Mouse (Mus musculus) limb, embryonic 11.5 days (tissue): ENCODE data around the gene Olfr1246. TPM values are rescaled to one million over a fixed set of nuclear protein-coding genes. Genes with fewer than 3 reads are reported as not detected.
"Not testable (repeated sequence)": the region's sequence is repeated elsewhere in the genome, so short reads cannot be mapped to it uniquely, and the experiment has no call there.

Experiments
- ATAC-seq: fragments of 200-750 bp; cut with Nextera tagmentation; 2 replicates; pipeline ENCODE4 v1.8.0; 2017; ENCODE audit warnings: low read depth; ENCODE audit not compliant: insufficient number of reproducible peaks, low FRiP score, low TSS enrichment
- DNase-seq: peaks from one replicate; pipeline ENCODE4 v3.0.0-alpha.2; 2015; ENCODE audit warnings: low spot score
- H3K27ac ChIP-seq: fragments of 300-500 bp; sonication (generic); replicated peaks from 2 replicates; pipeline ENCODE4 v1.5.1; 2014; ENCODE audit warnings: low read depth, mild to moderate bottlenecking, low read length
- H3K27me3 ChIP-seq: fragments of 300-500 bp; sonication (generic); 2 replicates; pipeline ENCODE4 v1.6.1; 2014; ENCODE audit warnings: mild to moderate bottlenecking, low read length, mixed read lengths; ENCODE audit not compliant: control insufficient read depth, insufficient read depth
- H3K36me3 ChIP-seq: fragments of 300-500 bp; sonication (generic); 2 replicates; pipeline ENCODE4 v1.6.1; 2014; ENCODE audit warnings: mild to moderate bottlenecking, low read length, moderate library complexity, mixed read lengths; ENCODE audit not compliant: control insufficient read depth, insufficient read depth
- H3K4me1 ChIP-seq: fragments of 300-500 bp; sonication (generic); 2 replicates; pipeline ENCODE4 v1.6.1; 2014; ENCODE audit warnings: low read length, mixed read lengths; ENCODE audit not compliant: control insufficient read depth, insufficient read depth
- H3K4me2 ChIP-seq: fragments of 300-500 bp; sonication (generic); 2 replicates; pipeline ENCODE4 v1.6.1; 2014; ENCODE audit warnings: low read depth, mild to moderate bottlenecking, moderate library complexity; ENCODE audit not compliant: severe bottlenecking
- H3K4me3 ChIP-seq: fragments of 300-500 bp; sonication (generic); 2 replicates; pipeline ENCODE4 v1.5.1; 2014; ENCODE audit warnings: low read depth, low read length
- H3K9ac ChIP-seq: fragments of 300-500 bp; sonication (generic); 2 replicates; pipeline ENCODE4 v1.6.1; 2014; ENCODE audit warnings: mild to moderate bottlenecking, low read length
- H3K9me3 ChIP-seq: fragments of 300-500 bp; sonication (generic); 2 replicates; pipeline ENCODE4 v1.6.1; 2016; ENCODE audit warnings: low read length; ENCODE audit not compliant: control insufficient read depth
- WGBS: fragments of 180-500 bp; shearing (Covaris S2); extraction: QIAGEN DNeasy Blood & Tissue Kit; methylation state at CpG from one replicate; pipeline ENCODE4 v1.1.7; 2014; 5-methylcytosine and 5-hydroxymethylcytosine counted together
- polyA plus RNA-seq: library from polyadenylated mRNA; unstranded; fragments of >200 nt; fragmentation: Nextera tagmentation; extraction: Ambion mirVana; gene quantifications from 2 replicates; pipeline ENCODE4 v1.2.1, GENCODE M21; 2014

Olfr1246 gene
- polyA plus RNA-seq: not detected in 2 replicates

- Histone ChIP-seq H3K4me2 (no peak within 1 kb of the TSS), H3K27me3 (no peaks in the 10 kb centered on the region), H3K9ac (no peak within 1 kb of the TSS), H3K4me1 (no peaks in the 10 kb centered on the region), H3K9me3 (no peaks in the 10 kb centered on the region), H3K4me3 (no peak within 1 kb of the TSS), H3K27ac (no peak within 1 kb of the TSS), H3K36me3 (no peaks in the 10 kb centered on the region)
- no peak for DNase-seq
- no peak for ATAC-seq
- 78% methylated on average over 2 of the region's 2 CpGs for WGBS
These were observed at the start of gene Olfr1246 for GRCm38 (mm10) chr2:89593057-89593456. Olfr1246 (minus strand) TSS chr2:89593157.

- H3K9me3 ChIP-seq: no peaks in the 10 kb centered on the region
- no peak for ATAC-seq
- no peaks in the 10 kb centered on the region for H3K27me3 ChIP-seq
- H3K4me2 ChIP-seq: no peak within 1 kb of the TSS
- DNase-seq: no peak
- H3K4me3 ChIP-seq: no peak within 1 kb of the TSS
- no peaks in the 10 kb centered on the region for H3K36me3 ChIP-seq
- H3K27ac ChIP-seq: no peak within 1 kb of the TSS
- no peaks in the 10 kb centered on the region for H3K4me1 ChIP-seq
- no peak within 1 kb of the TSS for H3K9ac ChIP-seq
- WGBS: 91% methylated on average over 2 of the region's 2 CpGs
These were observed 41.9 kb upstream of the Olfr1246 start, which contains the start of gene Olfr1249 for GRCm38 (mm10) chr2:89634883-89635282. Olfr1249 (minus strand) TSS chr2:89634983.

DNA sequence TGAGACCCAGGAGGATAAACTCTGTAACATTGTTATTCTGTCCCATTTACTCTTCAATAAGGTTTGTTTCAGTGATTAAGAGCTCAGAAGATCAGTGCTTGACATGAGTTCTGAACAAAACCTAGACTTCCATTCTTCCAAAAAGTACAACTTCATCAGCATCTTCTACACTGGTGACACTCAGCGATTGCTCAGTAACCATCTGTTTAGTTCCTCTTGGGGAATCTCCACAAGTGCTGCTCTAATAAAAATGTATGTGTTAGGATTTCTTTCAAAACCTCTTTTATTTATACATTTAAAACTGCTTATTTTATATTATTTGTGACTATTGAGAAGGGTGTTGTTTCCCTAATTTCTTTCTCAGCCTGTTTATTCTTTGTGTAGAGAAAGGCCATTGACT is 25.2 kb upstream of the Olfr1246 start, which contains the start of gene Olfr1248:
TSS of gene Olfr1248 (minus strand) at position 101 of the 400 bp plus-strand sequence.
- not testable (repeated sequence) for ATAC-seq, H3K9ac ChIP-seq, H3K36me3 ChIP-seq, H3K9me3 ChIP-seq, H3K27ac ChIP-seq, H3K4me2 ChIP-seq, H3K27me3 ChIP-seq, H3K4me1 ChIP-seq, H3K4me3 ChIP-seq, DNase-seq
- WGBS: 98% methylated on average over 1 of the region's 1 CpGs

- no peak for ATAC-seq
- no peaks in the 10 kb centered on the region for H3K36me3 ChIP-seq
- no peak within 1 kb of the TSS for H3K4me2 ChIP-seq
- no peak within 1 kb of the TSS for H3K27ac ChIP-seq
- no peak within 1 kb of the TSS for H3K4me3 ChIP-seq
- 92% methylated on average over 2 of the region's 2 CpGs for WGBS
- H3K4me1 ChIP-seq: no peaks in the 10 kb centered on the region
- no peaks in the 10 kb centered on the region for H3K27me3 ChIP-seq
- no peak for DNase-seq
- H3K9ac ChIP-seq: no peak within 1 kb of the TSS
- H3K9me3 ChIP-seq: no peaks in the 10 kb centered on the region
These were observed 21.1 kb upstream of the Olfr1246 start, which contains the start of gene Olfr1247 for GRCm38 (mm10) chr2:89614030-89614429. Olfr1247 (minus strand) TSS chr2:89614130.

DNA sequence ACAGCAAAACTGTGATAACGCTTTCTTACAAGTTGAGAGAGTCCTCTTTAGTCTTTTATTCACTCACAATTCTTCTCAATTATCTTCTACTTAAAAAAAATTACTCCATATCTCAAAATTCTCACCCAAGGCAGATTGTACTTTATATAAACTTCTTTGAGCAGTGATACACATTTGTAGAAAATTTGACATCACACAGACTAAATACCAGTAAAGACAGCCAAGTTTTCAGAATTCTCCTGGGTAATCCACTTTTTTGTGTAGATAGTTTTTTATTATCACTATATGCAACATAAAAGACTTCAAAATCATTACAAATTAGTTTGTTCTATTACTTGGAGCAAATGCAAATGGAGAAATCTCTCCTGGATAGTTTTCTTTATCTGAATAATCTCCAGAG is 14.6 kb downstream of the Olfr1246 start, which contains the start of gene Olfr1245:
TSS of gene Olfr1245 (minus strand) at position 101 of the 400 bp plus-strand sequence.
- no peak for ATAC-seq
- Histone ChIP-seq H3K4me2 (no peak within 1 kb of the TSS), H3K27ac (no peak within 1 kb of the TSS)

GRCm38 (mm10) chr2:89562706-89563105 is 30.3 kb downstream of the Olfr1246 start:
- WGBS: 59% methylated on average over 2 of the region's 2 CpGs
- H3K9ac ChIP-seq, H3K9me3 ChIP-seq, H3K4me2 ChIP-seq, H3K4me3 ChIP-seq, H3K36me3 ChIP-seq, DNase-seq, ATAC-seq, H3K27ac ChIP-seq, H3K4me1 ChIP-seq, H3K27me3 ChIP-seq: not testable (repeated sequence)

More for the DNA sequence above, 14.6 kb downstream of the Olfr1246 start, which contains the start of gene Olfr1245:
- Histone ChIP-seq H3K4me3 (no peak within 1 kb of the TSS), H3K9me3 (no peaks in the 10 kb centered on the region), H3K27me3 (no peaks in the 10 kb centered on the region), H3K36me3 (no peaks in the 10 kb centered on the region), H3K9ac (no peak within 1 kb of the TSS), H3K4me1 (no peaks in the 10 kb centered on the region)
- DNase-seq: no peak
- 87% methylated on average over 1 of the region's 1 CpGs for WGBS

GRCm38 (mm10) chr2:89544516-89544915 is 48.4 kb downstream of the Olfr1246 start:
- no peaks in the 10 kb centered on the region for H3K36me3 ChIP-seq
- H3K4me3 ChIP-seq: no peak overlapping the region
- H3K9ac ChIP-seq: no peak overlapping the region
- no peaks in the 10 kb centered on the region for H3K4me1 ChIP-seq
- H3K9me3 ChIP-seq: no peaks in the 10 kb centered on the region
- H3K4me2 ChIP-seq: no peak overlapping the region
- H3K27me3 ChIP-seq: no peaks in the 10 kb centered on the region
- no peak overlapping the region for H3K27ac ChIP-seq
- ATAC-seq: no peak
- no peak for DNase-seq
- 72% methylated on average over 2 of the region's 2 CpGs for WGBS

DNA sequence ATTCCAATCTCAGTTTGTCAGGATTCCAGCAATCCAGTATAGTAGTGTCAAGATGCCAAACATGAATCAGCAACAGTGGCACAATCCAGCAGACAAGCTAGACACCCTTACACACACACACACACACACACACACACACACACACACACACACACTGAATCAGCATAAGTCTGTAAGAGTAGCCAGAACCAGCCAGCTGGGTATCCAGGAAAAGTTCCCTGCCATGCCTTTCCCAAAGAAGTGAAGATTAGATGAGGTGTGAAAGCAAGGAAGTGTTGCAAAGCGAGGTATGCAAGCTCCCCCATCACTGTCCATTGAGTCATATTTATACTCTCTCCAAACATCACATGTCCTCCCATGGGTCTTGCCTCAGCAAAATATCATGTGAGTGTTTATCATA is 53.0 kb downstream of the Olfr1246 start:
- WGBS: 67% methylated on average over 1 of the region's 1 CpGs
- DNase-seq (no peak), ATAC-seq (no peak)
- Histone ChIP-seq H3K4me1 (no peaks in the 10 kb centered on the region), H3K36me3 (no peaks in the 10 kb centered on the region), H3K9me3 (no peaks in the 10 kb centered on the region), H3K27ac (no peak overlapping the region), H3K9ac (no peak overlapping the region), H3K4me3 (no peak overlapping the region), H3K27me3 (no peaks in the 10 kb centered on the region), H3K4me2 (no peak overlapping the region)
